Mouse (Mus musculus): ENCODE measurements around the gene Eif5a.
A peak's percentile ranks its signal among the peaks of the same experiment; 100 is the strongest.
"Not testable (repeated sequence)": the region's sequence is repeated elsewhere in the genome, so short reads cannot be mapped to it uniquely, and the experiment has no call there.

Gene Eif5a

DNA sequence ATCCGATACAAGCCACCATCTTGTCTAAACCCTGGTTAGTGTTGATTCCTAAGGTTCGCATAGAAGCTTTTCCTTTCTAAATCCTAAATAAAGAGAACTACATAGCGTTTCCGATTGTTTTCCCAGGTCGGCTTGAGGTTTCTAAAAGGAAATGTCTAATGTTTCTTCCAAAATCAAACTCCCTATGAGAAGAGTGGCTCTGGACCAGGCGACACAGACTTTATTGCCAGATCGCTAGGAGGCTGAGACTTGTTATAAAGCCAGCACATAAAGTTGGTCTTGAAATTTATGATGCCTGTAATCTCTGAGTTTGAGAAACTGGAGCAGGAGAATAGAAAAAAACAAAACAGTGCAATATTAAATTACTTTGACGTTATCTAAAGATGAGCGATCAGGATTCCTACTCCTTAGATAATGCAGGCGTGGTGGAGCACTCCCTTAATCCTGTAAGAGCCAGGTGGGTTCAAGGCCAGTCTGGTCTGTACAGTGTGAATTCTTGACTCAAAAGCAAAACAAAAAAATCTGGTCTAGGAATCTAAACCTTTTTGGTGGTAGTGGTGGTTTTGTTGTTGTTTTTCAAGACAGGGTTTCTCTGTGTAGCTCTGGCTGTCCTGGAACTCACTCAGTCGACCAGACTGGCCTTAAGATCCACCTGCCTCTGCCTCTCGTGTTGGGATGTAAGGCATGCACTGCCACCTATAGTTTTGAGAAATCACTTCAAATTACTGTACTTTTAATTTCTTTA lies 426 bp upstream of the Eif5a start:
- no peak for DNase-seq (ENCODE audit: low read depth)

DNA sequence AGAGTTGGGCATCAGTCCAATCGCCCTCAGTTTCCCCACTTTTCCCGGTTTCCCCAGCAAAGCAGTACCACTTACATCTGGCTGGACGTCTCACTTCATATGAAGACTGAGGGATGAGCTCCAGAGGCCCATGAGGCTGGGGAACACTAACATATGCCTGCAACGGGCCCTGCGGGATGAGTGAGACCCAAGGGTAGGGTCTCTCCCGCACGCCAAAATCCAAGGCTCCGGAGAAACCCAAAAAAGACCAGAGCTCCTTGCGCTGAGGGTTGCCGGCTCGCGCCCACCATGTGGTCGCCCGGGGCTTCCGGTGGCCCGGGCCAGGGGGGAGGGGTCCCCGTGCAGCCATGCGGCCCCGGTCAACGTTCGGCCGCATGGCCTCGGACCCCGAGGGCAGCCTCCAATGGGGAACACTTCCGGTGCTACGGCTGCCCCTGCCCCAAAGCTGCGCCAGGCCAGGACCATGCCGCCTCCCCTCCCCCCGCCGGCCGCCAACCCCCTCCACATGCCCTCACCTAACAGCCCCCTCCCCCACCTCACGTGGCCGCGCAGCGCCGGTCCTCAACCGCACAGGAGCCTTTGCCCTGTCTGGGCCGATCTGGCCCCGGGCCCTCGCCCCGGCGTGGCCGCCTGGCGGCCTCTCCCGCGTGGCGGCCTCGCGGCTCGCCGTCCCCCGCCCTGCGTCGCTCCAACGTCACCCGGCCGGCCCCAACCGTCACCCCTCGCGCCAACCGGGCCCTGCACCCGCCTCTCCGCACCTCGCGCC lies 1.3 kb downstream of the Eif5a start:
- DNase-seq (ENCODE audit: low read depth): no peak

DNA sequence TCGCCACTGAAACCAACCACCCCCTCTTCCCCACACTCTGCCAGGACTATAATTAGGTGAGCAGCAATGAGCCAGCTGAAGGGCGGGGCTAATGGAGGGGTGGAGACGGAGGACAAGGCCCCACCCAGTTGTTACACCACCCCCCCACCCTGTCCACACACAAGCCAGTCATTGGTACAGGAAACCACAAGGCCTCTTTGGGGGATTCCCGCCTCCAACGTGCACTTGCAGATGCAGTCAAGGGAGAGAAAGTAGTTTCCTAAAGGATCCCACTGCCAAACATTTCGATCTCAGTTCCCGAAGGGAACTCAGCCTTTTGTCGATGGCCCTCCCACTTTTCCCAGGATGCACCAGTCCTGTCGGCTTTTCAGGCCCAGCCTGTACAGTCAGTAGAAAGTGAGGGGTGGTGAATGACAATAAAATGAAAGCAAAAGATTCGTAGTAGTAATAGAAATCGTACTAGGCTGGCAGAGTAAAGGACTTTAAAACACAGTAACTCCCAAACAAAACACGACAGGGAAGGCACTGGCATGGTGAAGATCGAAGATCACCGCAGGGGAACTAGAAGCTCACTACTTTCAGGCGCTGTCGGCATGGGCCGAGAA lies 2.0 kb downstream of the Eif5a start:
- peak; percentile 79 for DNase-seq (ENCODE audit: low read depth)

DNA sequence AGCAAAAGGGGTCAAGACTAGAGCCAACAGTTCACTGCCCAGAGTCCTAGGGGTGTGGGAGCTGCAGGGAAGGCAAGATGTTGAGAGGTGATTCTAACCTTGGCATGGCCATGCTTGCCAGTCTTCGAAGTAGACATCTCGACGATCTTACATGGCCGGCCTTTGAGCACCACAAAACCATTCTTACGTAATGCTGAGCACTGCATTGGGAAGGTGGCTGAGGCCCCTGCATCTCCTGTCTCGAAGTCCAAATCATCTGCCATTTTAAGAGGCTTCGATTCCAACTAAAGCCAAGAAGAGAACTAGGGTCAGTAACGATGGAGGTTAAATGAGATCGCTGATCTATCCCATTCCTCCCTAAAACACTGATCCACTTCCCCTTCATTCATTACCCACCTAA lies 2.7 kb downstream of the Eif5a start:
- DNase-seq (ENCODE audit: low read depth): no peak

DNA sequence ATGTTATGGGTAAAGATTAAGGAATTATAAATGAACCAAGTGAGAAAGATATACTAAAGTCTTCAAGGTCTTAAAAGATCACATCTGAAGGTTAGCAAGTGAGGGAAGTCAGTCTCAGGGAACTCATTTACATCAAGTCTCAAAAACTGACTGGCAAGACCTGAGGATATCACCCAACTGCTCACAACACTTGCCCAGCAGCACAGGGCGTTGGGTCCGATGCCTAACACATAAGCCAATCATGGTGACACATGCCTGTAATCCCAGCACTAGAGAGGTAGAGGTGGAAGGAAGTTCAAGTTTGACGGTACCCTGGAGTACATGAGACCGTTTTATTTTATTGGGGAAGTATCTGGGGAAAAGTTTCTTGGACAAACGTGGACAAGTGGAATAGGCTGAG lies 3.6 kb downstream of the Eif5a start:
- no peak for DNase-seq (ENCODE audit: low read depth)

DNA sequence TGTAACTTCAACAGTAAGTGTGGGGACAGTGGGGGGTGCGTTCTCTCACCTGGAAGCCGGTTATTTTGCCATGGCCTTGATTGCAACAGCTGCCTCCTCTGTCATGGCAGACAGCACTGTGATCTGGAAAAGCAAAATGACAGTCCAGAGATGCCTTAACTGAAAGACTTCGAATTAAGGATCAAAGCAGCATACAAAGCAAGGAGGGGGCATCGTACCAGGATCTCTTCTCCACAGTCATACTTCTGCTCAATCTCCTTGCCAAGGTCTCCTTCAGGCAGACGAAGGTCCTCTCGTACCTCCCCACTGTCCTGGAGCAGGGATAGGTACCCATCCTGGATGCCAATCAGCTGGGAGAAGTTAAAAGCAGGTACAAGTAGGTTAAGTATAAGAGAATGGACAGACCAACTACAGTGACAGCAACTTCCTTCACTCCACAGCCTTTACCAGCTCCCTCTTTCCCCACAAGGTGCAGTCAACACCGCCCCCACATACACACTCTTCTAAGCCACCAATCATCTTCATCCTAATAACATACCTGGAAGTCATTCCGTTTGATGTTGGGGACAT lies 4.3 kb downstream of the Eif5a start:
- no peak for DNase-seq (ENCODE audit: low read depth)

DNA sequence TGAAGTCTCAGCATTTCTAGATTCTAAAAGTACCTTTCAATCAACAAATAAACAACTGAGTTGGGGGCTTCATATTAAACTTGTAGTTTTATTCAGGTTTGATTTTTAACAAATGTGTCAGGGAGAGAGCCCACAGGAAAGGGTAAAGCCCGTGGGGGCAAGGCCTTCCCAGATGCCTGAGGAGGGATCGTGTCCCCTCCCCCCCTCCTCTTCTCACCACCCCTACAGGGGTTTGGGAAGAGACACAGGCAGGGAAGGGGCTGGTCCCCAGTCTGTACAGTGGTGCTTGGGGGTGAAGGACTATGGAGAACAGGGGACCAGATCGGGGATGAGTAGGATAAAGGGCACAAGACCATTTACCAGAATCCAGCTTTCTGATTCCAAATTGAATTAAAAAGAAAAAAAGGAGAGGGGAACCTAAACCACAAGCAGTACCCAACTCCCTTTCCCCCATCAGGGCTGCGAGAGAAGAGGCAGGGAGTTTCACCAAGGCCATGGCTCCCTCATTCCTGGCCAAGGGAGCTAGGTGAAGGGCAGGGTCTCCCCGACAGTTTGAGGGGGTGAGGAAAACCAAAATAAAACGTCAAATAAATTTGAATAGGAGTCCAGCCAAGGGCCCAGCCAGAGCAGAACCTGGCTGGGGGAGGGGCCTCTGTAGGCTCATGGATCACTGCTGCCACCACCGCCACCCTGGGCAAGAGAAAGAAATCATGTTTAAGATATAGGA lies 4.9 kb downstream of the Eif5a start:
- not testable (repeated sequence) for DNase-seq (ENCODE audit: low read depth)

DNA sequence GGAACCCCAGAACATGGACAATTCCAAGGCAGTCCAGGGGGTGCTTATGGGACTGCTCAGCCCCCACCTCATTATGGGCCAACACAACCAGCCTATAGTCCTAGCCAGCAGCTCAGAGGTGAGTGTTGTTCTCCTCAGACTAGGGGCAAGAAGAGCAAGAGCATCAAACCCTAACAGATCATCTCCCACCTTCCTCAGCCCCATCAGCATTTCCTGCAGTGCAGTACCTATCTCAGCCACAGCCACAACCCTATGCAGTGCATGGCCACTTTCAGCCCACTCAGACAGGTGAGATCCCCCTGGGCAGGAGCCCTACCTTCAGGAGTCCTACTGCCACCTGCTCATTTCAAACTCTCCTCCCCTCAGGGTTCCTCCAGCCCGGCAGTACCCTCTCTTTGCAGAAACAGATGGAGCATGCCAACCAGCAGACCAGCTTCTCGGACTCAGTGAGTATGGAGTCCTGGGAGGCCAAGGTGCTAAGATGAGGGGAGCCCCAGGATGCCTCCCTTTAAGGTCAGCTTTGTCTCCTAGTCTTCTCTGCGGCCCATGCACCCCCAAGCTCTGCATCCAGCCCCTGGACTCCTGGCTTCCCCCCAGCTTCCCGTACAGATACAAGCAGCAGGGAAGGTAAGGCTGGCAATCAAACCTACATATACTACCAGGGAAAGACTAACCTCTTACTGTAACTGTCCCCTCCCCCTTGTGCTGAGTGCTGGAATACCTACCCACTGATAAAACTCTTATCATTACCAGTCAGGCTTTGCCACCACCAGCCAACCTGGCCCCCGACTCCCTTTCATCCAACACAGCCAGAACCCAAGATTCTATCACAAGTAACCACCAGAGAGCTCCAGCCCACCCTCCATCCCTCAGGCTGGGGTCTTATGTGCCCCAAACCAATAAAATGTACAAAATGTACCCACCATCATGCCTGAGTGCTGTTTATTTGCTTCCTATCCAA lies 5.8 kb downstream of the Eif5a start:
- no peak for DNase-seq (ENCODE audit: low read depth)

DNA sequence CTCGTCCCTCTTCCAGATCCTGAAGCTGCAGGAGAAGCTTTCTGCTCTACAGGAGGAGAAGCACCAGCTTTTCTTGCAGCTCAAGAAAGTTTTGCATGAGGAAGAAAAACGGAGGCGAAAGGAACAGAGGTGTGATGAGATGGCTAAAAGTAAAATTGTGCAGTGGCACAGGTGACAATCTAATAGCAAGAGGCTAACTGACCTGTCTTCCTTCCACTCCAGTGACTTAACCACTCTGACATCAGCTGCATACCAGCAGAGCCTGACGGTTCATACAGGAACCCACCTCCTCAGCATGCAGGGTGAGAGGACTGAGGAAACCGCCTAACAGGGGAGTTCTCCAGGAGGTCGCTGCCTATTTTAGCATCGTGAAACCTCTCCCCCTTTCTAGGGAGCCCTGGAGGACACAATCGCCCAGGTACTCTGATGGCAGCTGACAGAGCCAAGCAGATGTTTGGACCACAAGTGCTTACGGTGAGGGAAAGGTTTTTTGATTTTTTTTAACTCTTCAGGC lies 6.8 kb downstream of the Eif5a start:
- no peak for DNase-seq (ENCODE audit: low read depth)

DNA sequence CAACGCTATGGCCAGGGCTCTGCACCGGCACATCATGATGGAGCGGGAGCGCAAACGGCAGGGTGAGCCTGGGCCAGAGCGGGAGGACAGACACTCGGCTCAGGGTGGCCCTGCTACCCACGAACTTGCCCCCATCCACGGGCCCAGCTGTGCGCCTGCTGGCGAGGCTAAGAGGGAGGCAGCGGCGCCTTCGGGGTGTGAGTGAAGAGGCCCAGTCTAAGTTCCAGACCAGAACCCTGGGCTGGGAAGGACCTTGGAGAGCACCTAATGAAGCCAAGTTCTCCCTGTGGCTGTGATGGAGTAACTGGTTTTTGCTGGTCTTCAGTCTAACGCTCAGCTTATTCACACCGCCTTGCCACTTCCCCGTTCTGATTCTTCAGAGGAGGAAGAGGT lies 7.4 kb downstream of the Eif5a start:
- no peak for DNase-seq (ENCODE audit: low read depth)

DNA sequence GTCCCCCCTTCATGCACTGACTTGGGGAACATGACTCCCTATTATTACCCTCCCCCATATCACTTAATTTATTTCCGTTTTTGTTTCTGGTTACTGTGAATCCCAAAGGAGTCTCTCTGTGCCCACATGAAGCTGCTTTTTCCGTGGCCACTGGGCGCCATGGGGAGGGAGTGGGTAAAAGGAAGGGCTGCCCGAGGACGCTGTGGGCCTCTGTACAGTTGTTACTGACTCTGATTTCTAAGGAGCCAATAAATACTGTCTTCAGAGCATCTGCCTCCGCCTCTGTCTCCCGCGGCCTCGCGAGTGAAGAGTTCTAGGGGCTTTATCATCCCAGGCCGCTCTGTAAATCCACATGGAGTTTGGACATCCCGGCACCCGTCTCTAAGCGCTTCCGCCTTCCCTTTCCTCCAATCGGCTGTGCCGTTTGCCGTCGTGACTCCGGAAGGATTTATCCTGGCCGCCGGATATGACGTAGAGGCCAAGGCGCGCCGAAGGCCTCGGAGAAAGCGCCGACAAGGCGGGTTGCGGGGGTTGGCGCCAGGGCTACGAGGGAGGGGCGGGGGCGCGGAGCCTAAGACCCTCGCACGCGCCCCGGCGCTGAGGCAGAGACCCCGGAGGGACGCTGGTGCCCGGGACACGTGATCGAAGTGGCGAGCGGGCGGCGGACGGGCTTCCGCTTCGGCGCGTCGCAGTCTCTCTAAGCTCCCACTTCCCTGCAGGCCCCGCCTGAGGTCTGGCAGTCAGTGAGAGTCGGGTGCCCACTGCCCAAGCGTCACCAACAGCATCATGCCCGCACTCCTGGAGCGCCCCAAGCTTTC lies 8.0 kb downstream of the Eif5a start, which contains the start of gene Gps2:
Gps2 (plus strand) TSS at position 335 of the 818 bp plus-strand sequence.
- peak; percentile 73 for DNase-seq (ENCODE audit: low read depth)

DNA sequence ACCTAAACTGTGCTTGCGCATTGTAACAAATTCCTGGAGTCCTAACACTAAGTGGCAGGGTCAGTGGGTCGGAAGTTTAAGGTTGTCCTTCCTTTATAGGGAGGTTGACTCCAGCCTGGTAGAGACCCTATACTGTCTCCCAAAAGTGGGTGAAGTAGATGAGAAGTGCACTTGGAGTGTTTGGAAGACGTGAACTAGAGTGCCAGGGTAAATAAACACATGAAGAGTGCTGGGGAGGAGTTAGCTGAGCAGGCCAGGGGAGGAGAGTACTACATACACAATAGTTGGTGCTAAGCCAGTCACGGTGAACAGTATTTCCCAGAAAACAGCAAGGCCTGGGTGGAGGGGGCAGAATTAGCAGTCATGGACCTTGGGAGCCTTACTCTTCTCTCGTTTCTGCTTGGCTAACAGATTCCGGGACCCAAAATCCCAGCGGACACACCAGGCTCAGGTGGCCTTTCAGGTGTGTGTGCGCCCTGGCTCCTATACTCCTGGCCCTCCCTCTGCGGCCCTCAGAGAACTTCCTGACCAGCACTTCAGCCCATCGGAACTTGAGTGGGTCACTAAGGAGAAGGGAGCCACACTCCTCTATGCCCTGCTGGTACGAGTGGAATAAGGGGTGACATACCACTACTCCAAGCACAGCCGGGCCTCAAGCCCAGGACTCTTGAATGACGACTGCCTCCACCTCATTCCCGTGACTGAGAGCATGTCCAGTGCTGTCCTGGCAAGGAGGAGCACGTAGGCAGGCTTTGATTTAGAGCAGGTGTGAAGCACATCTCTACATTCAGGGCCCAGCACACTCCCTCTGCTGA lies 8.8 kb downstream of the Eif5a start:
- DNase-seq (ENCODE audit: low read depth): no peak

DNA sequence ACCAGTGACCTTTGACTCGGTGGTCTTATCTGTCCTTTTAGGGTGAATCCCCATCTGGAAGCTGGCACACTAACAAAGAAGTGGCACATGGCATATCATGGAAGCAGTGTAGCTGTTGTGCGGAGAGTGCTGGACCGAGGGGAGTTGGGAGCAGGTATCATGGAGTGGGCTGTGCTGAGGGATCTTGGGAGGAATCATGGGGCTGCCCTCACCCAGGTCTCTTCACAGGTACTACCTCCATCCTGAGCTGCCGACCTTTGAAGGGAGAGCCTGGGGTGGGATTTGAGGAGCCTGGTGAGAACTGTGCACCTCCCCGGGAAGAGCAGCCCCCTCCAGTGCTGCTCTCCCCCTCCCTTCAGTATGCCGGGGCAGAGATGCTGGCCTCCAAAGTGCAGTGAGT lies 10.1 kb downstream of the Eif5a start:
- DNase-seq (ENCODE audit: low read depth): no peak

DNA sequence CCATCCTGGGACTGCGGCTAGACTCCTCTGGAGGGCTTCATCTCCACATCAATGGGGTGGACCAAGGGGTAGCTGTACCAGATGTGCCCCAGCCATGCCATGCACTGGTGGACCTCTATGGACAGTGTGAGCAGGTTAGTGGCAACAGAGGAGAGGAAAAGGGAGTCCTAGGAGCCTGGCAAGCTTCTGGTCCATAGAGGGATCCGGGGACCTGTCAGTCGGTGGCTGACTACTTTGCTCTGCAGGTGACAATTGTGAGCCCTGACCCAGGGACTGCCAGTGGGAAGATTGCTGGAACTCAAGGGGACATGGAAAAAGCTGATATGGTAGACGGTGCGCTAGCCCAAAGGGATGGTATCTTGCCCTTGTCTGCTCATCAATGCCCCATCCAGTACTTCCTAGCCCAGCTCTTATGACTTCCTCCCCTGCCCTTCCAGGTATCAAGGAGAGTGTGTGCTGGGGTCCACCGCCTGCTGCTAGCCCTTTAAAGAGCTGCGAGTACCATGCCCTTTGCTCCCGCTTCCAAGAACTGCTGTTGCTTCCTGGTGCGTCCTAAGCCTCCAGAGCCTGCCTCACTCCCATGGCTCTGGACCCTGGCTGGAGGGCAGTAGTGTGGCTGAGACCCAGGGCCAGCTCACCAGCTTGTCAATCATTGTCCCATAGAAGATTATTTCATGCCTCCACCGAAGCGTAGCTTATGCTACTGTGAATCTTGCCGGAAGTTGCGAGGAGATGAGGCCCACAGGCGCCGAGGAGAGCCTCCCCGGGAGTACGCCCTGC lies 10.8 kb downstream of the Eif5a start:
- no peak for DNase-seq (ENCODE audit: low read depth)

DNA sequence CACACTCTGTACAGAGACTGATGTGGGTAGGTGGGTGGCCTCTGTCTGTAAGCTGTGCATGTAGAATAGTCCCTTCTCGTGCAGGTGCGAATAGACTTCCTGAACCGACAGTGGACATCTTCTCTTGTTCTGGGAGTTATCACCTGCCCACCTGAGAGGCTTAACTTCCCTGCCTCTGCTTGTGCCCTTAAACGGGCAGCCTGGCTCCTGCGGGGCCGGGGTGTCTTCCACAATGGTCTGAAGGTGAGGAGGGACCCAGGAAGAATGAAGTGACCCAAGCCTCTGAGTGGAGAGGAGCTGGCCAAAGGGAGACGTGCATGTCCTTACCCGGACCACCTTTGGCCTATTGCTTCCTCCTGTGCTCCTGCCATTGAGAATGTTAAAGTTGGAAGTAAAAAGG lies 11.6 kb downstream of the Eif5a start:
- no peak for DNase-seq (ENCODE audit: low read depth)

DNA sequence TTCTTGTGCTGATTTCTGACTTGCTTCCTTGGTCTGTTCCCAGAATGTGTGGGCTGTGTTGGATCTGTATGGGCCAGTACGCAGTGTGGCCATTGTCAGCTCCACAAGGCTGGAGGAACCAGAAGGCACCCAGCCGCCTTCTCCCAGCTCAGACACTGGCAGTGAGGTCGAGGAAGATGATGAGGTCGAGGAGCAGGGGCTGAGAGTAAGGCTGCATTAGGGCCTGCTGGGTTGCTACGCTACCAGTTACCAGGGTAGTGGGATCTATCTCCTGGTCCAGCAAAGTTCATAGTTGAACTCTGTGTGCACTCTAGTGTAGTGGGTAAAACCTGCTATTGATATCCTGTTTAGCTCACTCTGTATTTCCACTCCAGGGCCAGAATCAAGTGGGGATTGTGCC lies 12.6 kb downstream of the Eif5a start:
- no peak for DNase-seq (ENCODE audit: low read depth)

DNA sequence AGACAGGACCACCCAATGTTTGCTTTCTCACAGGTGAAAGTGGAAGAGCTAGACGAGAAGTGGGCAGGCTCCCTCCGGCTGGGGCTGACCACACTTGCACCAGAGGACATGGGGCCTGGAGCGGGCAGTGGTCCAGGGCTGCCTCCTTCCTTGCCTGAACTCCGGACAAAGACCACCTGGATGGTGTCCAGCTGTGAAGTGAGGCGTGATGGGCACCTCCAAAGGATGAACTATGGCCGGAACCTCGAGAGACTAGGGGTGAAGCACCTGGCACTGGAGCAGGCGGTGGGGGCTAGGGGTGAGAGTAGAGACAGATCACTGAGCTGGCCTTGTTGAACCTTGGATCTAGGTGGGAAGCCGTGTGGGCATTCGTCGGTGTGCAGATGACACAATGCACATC lies 13.1 kb downstream of the Eif5a start:
- DNase-seq (ENCODE audit: low read depth): no peak

DNA sequence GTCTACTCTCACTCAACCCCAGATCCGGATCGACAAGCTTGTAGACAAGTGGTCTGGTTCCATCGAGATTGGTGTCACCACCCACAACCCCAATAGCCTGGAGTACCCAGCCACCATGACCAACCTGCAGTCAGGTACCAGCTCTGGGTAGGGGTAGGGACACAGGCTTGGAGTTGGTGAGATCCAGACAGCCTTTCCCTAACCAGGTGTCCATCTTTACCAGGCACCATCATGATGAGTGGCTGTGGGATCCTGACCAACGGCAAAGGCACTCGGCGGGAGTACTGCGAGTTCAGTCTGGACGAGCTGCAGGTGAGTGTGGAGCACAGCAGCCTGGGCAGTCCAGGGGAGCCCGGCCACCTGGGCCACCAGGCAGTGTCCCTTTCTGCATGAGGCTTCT lies 17.4 kb downstream of the Eif5a start:
- no peak for DNase-seq (ENCODE audit: low read depth)
